Mouse (Mus musculus) gastrocnemius, postnatal 25 days (tissue): Measurements from ENCODE around the gene Atpif1. TPM values are rescaled to one million over a fixed set of nuclear protein-coding genes. Genes with fewer than 3 reads are reported as not detected.
"Not testable (repeated sequence)": the region's sequence is repeated elsewhere in the genome, so short reads cannot be mapped to it uniquely, and the experiment has no call there.

Source experiments
- DNase-seq: peaks from one replicate; pipeline ENCODE4 v3.0.0; 2022
- long read RNA-seq, 2 experiments: library from polyadenylated mRNA; stranded (forward); transcript quantifications; one replicate each; pipeline ENCODE4 v2.0.0; 2021
- total RNA-seq, 2 experiments: library from RNA; stranded (reverse); gene quantifications; 1 replicate in 1 of 2; 2 replicates in 1 of 2; pipeline ENCODE4 v1.2.3; 2021

Gene Atpif1
- 10 to 100 TPM; 46.3 to 58.5 TPM for total RNA-seq
- long read RNA-seq, experiment 1, transcript Atpif1-201 (3 exons, 539 nt): major isoform, 102 of 103 reads
- long read RNA-seq, experiment 1, partial matches to known transcripts: 0 of 103 reads
- long read RNA-seq, experiment 1, other reads (novel, unspliced or antisense): 0 of 103 reads
- long read RNA-seq, experiment 2, transcript Atpif1-201 (3 exons, 539 nt): major isoform, 79 of 84 reads
- long read RNA-seq, experiment 2, partial matches to known transcripts: 2 of 84 reads
- long read RNA-seq, experiment 2, other reads (novel, unspliced or antisense): 2 of 84 reads

DNA sequence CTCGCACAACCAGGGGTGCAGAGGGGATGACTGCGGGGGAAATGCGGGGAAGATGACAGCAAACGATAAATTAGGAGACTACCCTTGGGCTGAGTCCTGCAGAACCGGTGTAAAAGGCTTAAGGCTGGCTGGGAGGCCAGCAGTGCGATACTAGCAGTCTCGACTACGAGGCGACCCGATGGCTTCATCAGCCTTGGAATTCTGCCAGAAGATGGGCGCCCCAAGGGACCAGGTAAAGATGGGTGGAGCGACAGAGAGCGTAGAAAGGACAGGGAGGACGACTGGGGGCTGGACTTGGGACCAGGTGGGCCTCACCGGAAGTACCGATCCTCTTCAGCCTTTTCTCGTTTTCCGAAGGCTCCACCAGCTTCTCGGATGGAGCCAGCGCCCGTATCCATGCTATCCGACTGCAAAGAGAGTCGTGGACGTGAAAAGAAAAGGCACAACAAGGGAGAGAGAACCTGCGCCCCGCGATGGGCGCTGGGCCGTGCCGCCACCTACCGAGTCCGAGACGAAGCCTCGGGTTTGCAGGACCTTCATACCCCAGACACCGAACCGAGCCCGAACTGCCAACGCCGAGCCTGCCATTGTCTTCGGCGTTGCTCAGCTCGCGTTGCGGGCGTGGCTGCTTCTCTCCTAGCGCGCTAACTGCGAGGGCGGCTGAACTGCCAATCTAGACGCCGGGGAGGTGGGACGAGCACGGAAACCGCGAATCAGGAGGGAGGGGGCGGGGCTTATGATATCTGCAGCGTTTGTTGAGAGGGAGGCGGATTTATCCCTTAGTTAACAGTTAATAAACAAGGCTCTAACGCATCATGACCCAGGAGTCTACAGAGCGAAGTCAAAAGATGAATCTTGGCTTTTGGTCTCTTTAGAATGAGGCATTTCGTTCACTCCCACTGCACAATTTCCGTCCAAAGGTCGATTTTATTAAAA, at the start of gene Atpif1:
TSS of gene Atpif1 (minus strand) at position 679 of the 936 bp plus-strand sequence.
- DNase-seq: peak; percentile 89

DNA sequence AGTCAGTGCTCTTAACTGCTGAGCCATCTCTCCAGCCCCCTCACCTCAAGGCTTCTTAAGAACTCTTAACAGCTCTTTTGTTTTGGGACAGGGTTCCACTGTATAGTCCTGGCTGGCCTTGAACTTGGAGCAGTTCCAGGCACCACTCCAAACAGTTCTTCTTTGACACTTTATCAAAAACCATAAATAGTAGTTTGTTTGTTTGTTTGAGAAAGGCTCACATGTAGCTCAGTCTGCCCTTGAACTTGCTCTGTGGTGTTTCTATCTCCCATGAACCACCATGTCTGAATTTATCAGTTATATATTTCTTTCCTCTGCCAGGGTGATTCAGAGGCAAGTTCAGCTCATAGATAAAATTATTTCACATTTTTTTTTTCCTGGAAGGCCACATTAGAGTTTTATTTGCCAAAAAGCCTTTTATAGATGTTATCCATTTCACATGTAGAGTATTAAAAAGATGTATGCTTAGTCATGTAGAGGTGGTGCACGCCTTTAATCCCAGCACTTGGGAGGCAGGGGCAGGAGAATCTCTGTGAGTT, 41.4 kb upstream of the Atpif1 start:
- DNase-seq: no peak

DNA sequence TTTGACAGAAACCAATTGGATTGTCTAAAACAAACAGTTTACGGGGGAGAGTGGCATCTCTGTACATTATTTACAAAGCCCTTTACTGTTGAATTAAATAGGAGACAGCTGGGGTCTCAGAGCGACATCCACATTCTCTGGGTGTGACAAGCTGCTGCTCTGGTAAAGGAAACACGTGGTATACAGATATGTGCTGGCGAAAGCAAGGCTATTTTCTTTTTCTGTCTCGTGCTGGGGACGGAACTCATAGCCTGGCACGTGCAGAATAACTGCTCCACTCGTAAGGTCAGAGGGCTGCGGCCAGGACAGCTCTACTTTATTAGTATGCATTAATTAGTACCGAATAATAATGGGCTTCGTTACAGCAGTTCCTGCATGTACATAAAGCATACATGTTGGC, 39.9 kb upstream of the Atpif1 start:
- DNase-seq: no peak

DNA sequence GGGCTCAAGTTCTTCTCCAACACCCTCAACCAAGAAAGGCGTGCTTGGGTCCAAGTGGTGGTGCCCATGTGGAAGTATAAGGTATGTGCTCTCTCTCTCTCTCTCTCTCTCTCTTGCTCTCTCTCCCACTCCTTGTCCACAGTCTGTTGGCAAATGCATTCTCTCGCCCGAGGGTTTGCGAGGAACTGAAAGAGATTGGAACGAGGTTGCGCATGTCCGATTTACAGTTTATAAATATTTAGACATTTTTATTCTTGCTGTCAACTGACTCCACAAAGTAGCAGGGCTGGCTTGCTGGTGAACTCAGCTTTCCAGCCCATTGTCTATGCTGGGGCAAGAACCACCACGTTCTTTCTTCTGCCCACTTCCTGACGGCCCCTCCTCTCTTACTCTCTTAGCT, 37.7 kb upstream of the Atpif1 start:
- no peak for DNase-seq

DNA sequence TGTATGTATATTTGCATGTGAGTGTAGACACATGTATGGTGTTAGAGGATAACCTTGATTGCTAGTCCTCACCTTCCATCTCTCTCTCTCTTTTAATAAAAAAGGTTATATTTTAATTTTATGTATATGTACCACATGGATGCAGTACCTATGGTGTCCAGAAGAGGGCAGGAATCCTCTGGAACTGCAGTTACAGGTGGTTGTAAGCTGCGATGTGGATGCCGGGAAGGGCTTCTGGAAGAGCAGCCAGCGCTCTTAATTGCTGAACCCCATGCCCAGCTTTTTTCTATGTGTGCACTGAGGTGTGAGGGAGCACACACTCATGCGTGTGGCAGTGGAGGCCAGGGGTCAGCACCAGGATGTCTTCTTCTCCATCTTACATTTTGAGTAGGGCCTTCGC, 35.7 kb upstream of the Atpif1 start:
- no peak for DNase-seq

DNA sequence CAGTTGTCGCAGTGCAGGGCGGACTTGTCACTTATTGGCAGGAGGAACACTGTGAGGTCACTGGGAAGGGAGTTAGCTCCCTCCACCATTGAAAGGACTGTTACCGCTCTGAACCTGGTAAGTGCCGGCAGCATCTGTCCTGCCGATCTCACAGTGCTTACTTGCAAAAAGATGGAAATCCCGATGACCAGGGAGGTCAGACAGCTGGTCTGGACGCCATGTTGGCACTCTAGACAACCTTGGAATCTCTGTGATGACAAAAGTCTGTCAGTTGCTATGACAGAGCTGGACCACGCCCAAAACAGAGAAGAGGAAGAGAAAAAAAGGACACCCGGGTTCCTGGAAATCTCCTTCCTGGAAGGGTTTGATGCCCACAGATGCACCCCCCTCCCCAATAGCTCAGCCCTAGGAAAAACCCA, 33.9 kb upstream of the Atpif1 start:
- no peak for DNase-seq

DNA sequence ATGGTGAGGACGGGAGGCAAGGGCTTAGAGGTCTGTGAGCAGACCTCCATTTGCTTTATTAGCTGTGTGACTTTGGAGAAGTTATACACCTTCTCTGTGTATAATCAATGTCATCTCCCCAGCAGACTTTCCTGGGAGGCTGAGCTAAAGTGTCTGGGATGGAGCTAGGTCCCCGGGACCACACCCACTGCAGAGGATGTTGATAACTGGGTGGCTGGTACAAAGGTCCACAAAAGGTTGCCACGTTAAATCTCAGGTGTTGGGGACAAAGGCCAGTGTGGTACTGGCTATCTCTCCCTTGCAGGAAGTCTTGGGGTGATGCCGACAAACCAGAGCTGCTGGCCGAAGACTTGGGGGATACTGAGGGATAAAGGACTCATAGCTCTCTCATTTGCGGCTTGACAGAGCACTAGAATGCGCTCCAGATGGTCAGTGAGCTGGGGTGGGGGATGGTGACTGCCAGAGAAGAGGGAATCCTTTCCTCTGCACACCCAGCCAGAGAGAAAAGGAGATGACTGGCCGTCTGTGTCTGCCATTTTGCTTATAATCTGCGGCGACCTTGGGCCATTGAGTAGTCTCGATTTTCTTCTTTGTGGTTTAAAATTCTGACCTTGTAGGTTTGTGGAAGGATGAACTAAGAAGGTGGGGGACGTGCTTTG, 31.8 kb upstream of the Atpif1 start:
- no peak for DNase-seq

DNA sequence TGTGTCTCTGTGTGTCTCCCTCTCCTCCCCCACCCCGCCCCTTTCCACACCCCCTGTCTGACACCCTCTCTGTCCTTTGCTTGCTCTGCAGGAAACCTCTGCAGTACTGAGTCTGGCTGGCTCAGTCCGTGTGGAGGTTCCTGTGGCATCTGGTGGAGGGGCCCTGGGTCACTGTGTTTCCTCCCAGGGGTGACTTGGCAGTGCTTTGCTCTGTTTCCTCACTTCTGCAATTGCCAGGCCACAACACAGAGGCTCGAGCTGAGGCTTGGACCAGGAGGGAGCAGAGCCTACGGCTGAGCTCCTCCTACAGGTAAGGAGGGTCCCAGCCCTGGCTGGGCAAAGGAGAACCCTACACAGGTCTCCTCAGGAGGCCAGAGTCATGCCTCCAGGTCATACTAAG, 30.5 kb upstream of the Atpif1 start, which contains the start of gene Ptafr:
TSS of gene Ptafr (plus strand) at position 103 of the 400 bp plus-strand sequence.
- peak; percentile 44 for DNase-seq

DNA sequence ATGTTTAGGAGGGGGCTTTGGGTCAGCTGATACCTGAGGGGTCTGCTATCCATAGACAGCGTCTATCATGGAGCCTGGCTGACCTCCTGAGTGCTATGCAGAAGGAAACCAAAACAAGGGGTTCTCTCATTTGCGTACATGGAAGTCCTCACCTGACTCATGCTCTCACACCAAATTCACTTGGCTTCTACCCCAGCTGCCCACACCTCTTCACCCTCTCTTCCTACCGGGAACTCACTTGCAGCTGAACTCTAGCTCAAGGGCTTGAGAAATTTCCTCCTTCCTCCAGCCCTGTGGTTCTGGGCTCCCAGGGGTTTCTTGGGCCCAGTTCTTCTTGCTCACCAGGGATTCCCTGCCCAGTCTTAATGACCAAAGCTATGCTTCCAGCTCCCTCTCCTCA, 29.8 kb upstream of the Atpif1 start:
- DNase-seq: no peak

DNA sequence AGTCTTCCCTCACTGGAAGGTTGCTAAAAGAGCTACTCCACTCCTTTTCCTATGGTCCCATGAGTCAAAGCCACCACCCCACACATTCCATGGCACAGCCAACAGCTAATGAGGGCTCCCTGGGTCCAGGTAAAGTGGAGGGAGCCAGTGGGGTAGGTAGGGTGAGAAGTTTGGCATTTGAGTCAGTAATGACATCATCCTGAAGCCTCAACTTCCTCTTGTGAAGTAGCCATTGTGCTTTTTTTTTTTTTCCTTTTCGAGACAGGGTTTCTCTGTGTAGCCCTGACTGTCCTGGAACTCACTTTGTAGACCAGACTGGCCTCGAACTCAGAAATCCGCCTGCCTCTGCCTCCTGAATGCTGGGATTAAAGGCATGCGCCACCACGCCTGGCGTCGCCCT, 22.1 kb upstream of the Atpif1 start:
- not testable (repeated sequence) for DNase-seq

DNA sequence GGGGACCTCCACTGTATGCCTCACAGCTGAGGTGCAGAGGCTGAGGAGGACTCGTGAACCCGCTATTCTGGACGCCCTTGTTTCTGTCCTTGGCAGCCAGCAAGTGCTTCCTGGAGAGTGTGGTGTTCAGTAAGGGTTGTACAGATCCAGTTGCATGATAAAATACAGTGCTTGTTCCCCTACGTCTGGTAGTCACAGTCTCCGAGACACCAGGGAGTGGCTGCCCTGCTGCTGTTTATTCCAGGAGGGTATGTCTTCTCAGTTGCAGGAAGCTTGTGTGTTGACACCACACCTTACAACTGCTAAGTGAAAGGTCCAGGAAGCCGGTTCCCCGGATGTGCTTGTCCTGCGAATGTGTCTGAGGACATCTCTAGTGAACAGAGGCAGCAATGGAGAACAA, 21.2 kb upstream of the Atpif1 start:
- no peak for DNase-seq

DNA sequence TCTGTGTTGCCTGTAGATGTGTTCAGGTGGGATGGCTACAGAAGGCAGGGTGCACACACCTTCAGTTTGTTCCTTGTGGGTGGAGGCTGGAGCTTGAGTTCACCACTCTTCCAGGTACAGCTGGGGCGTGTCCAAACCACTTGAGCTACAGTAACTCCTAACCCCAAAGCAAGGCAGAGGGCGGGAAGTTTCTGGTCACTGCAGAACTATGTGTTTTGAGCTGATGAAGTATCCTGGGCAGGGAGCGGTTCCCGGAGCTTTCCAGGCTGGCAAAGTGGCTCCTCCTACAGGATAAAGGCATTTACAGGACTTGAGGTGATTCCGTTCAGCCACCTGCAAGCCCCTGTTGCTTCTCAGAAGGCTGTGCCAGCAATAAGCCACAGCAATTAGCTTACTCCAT, 20.8 kb upstream of the Atpif1 start:
- no peak for DNase-seq

DNA sequence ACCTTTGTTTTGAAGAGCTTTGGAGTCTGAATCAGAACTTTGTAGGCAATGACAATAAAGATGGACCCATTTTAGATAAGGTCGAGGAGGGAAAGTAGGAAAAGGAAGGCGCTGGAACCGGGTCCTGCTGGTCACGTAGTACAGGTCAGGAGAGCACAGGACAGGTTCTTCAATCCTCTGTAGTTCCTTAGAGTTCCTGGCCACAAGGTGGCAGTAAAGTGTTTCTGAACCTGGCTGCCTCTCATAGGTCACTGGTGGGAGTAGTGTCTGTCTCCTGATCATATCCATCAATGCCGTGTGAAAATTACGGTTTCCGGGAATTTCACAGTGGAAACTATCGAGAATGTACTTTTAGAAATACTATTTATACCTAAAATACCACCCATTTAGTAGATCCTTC, 12.4 kb upstream of the Atpif1 start:
- DNase-seq: no peak

DNA sequence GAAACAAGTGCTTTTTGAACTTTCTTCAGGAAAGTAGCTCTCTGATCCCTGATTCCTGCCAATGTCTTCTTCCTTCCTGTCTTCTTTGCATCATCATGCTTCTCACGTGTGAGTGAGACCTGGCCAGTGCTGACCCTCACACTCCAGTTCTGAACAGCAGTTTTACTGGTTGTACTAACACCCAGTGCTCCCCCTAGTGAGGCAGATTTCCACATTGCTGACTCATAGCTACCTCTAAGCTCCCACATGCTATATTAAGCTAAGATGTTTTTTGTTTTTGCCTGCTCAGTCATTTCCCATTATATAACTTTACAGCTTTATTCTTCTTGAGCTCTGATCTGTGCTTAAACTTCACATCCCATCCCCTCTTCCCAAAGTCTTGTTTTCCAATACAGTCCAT, 9.3 kb upstream of the Atpif1 start:
- no peak for DNase-seq

DNA sequence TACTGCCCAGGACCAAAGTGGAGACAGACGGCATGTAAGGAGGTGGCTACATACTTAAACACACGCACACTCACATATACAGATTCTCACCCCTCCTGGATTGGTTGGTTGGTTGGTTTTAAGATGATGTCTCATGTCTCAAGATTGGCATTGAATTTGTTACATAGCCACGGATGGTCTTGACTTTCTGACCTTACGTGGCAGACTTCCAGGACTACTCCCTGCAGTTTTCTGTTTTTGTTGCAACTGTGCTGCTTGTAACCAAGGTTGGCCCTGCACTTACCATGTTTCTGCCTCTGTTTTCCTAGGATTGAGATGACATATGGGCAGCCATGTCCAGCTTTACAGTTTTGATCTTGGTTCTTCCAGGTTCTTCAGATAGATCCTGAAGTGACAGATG, 8.0 kb upstream of the Atpif1 start:
- DNase-seq: no peak

DNA sequence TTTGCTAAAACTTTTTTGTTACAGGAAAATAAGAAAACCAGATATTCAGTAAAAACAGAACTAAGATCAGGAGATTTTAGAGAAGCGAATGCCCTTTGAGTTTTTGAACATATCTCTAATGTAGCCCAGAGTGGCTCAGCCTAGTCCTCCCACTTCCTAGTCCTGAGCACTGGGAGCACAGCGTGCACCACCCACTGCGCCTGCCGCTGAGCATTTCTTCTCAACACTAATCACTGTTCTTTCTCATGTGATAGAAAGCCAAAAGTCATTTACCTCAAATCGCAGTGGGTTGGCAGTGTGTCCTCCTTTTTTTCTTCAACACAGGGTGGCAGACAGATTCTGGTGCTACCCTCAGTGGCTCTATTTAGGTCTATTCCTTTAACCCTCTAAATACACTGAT, 6.0 kb upstream of the Atpif1 start:
- no peak for DNase-seq

DNA sequence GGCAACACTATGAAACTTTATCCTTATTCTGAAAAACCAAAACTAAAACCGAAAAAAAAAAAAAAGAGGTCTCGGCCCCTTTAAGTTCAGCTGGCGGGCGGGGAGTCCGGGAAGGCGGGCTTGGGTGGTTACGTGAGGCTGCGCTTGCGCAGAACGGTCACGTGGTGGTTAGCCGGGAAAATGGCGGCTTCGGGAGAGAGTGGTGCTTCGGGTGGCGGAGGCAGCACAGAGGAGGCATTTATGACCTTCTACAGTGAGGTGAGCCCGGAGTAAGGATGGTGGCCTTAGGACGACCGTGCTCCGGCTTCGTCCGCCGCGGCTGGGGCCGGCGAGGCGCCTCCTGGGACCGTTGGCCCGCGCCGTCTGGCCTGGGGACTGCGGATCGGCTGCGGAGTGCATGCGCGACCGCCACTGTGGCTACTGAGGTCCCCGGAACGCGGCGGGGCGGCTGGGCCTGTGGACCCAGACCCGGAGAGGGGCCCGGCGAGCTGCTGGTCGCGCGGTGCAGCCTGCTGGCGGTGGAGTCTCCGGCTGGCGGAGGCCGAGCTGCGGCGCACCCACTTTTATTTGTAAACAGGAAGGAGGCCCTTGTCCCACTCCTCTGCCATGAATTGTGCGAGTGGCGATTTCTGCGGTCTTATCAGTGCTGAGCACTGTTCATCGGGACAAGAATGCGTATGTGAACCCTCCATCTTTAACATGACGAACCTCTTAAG, 2.1 kb upstream of the Atpif1 start, which contains the start of gene Dnajc8:
TSS of gene Dnajc8 (plus strand) at position 145 of the 716 bp plus-strand sequence.
- peak; percentile 91 for DNase-seq

DNA sequence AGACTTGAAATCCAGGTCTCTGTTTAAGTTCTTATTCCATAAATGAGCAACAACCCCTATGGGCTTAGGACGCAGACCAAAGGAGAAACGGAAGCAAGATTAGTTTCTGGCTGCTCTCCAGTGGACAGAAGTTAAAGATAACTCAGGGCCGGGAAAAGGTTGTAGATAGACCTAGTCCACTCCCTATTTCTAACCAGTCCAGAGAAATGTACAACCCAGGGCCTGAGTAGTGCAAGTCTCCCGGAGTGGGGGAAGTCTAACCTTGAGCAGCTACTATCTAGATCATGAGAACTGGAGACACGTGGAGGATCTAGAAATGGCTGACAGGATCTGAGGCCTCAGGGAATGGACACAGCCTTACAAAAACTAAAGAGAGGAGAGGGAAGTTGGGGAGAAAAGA, 963 bp downstream of the Atpif1 start:
- DNase-seq: no peak

DNA sequence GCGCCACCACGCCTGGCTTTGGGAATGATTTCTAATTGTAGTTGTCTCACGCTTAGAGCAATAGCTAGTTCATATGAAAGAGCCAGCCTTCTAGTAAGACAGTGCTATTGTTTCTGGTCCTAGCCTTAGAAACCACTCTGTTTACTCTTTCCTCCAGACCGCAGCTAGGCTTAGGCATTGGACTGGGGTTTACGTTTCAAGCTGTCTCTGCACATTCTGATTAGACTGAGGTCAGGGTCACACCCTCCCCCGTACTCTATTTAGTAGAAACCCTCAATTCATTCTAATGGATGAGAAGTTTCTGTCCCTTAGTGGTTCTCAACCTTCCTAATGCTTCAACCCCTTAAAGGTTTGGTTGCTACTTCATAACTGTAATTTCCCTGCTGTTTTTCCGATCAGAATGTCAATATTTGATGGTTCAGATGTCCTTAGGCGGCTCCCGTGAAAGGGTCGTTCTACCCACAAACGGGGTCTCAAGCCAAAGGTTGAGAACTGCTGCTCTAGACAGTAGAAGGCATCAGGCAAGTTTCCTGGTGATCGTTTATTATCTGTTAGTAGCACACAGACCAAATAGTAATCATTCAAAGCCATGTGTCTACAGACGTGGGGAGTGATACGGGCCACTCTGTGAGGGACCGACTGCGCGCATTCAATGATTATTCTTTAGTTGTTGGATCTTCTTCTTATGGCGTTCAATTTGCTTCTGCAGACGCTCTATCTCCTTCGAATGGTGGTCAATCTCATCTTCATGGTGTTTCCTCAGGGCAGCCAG, 3.2 kb downstream of the Atpif1 start:
- no peak for DNase-seq

DNA sequence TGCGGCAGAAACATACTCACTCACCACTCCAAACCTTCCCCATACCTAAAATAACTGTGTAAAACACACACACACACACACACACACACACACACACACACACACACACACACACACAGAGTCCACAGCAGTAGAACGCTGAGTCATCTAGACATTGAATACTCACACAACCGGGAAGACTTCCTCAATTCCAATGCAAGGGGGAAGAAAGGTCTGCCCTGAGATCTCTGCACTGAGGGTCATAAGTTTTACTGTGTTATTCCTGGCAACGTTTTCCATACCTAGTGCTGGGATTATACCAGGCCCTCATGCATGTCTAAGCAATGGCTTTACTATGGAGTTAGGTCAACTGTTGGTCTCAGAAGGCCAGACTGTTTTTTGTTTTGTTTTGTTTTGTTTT, 4.1 kb downstream of the Atpif1 start:
- DNase-seq: no peak

DNA sequence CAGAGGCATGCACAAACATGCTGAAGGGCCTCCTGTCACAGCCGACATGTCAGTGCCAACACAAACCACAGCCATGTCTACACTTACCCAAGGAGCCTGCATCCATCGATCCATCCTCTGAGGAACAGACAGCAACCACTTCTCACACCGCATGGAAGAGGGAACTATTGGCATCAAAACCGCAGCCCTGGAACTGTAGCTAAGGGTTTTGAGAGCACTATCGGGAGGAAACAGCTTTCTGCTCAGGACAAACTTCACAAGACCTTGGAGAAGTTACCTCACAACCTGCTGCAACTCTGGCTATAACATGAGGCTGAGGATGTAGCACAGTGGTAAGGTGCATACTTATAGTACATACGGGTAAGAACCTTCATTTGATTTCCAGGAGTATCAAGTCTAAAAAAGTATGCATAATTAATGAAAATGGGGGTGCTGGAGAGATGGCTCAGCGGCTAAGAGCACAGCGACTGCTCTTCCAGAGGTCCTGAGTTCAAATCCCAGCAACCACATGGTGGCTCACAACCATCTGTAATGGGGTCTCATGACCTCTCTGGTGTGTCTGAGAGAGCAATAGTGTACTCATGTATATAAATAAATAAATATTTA, 5.4 kb downstream of the Atpif1 start:
- no peak for DNase-seq
